Mouse (Mus musculus) neutrophil, adult 5-6 weeks (primary cell): ENCODE measurements around the gene Tdo2. TPM values are rescaled to one million over a fixed set of nuclear protein-coding genes. Genes with fewer than 3 reads are reported as not detected.

Experiments used
- ATAC-seq: fragments of 151-379, 151-347 bp; 2 replicates; pipeline ENCODE4 v1.8.0; 2017; ENCODE audit warnings: mild to moderate bottlenecking, moderate TSS enrichment; ENCODE audit not compliant: insufficient number of reproducible peaks, poor library complexity, low FRiP score, severe bottlenecking; ENCODE audit errors: extremely low read depth
- total RNA-seq: library from RNA; stranded (forward); fragments of 200-1000 nt; gene quantifications from 2 replicates; pipeline ENCODE4 v1.2.3, GENCODE M21; 2017

Tdo2 gene
- total RNA-seq, 1 experiment from 2014 or later, result not detected

DNA sequence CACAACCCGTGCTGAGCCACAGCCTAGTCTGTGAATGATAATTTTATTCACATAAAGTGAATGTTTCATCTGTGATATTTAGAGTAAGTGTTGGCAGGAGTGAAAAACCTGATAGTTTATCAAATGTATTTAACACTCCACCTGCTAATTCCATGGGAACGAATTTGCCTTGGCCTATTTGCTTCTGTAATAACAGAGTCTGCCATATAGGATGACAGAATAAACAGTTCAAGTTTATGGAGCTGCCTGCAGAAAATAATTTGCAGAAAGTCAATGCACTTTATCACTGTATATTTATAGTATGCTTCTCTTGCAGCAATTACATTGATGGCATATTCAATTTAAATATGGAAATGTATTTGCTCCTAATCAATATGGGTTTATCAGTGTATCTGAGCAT is 24.2 kb downstream of the Tdo2 start:
- no peak for ATAC-seq

DNA sequence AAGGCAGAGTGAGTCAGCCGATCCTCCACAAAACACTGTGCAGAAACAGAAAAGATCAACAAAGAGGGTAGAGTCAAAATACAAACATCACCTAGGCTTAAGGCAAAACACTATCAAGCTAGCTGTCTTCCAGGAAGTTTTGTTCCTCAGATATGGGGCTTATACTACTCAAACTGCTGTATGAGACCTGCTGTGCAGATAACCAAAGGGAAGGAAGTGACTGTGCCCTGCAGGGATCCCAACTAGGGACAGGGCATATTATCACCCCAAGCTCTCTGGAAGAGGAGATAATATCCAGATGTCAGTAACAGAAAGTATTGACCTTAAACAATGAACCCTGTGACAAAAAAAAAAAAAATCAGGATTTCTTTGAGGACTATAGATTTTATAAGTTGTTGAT is 27.0 kb downstream of the Tdo2 start:
- no peak for ATAC-seq

DNA sequence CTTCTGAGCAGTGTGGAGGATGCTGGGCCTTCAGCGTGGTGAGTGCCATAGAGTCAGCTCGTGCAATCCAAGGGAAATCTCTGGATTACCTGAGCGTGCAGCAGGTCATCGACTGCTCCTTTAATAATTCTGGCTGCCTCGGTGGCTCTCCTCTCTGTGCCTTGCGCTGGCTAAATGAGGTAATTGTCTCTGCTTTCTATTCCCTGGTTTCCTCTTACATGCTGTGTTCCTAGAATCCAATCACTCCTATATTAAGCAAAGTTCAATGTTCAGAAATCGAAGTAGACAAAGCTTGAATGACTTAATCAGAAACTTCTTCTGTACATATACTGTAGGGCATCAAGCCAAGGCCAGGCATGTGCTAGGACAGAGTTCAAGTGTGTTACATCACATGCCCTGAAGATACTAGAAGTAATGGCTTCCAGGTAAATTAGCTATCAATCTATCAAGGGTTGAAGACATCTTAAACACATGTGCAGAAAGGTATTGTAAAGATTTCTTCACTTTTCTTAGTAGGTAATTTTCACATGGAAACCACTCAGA is 31.1 kb downstream of the Tdo2 start:
- ATAC-seq, result no peak

DNA sequence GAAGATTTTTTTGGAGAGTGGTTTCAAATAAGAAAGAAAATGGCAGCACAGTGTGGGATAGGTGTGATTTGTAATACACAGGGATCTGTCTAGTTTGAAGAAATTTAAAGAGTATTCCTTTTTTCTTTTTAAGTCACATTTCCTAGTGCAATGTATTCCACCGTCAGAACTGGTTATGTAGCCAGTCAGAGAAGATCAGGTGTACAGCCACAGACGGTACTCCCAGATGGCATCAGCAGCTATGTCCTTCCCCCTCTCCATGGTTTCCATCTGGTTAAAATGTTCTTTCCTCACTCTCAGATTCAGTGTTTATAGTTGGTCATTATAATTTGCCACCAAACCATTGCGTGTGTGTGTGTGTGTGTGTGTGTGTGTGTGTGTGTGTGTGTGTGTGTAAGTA is 32.9 kb downstream of the Tdo2 start:
- no peak for ATAC-seq

DNA sequence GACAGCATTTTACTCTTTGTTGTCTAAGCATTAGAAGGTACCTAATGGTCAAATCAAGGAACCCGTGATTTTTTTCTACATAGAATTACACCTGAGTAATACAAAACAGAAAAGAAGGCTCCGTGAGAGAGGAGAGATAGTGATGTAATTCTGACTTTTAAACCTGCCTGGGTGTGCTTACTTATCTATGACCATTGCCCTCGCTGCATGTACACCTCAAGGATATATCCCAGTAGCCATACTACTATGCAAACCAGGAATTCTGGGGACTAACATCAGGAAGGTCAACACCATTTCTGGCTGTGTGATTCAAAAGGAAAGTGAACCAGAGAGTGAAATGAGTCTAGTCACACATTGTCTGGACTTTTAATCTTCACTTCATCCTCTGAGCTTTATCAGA is 33.7 kb downstream of the Tdo2 start:
- ATAC-seq, result no peak

DNA sequence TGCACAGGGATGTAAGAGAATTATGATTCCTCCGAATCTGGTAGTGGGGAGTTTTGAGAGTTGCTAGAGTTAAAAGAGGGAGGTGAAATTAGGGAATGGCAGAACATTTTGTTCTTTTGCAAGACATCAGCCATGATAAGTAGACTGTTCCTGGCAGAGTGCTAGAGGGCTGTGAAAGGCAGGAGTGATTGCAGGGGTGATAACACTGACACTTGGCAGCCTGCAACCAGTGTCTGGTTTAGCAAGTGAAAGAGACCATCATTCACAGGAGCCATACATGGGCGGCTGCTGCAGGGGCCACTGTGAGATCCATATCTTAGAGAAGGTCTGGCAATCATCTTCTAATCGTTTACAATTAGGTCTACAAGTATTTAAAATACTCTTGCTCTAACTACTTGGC is 37.1 kb downstream of the Tdo2 start:
- ATAC-seq, result no peak

DNA sequence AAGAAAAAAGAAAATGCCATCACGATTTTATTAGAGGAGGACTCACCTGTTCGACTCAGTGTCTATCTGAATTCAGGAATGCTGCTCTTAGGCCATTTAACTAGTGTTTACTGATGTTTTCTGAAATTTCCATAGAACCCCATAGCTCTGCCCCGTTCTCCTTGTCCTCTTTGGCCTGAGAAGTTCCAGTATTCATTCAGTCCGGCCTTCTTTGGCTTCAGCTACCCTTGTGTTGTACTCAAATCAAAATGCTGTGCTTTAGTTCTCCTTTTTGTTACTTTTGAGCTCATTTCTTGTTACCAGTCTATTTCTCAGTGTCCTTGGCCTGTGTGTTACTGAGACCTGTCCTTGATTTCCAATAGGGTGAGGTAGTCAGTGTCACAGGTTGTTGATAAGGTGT is 42.7 kb downstream of the Tdo2 start:
- no peak for ATAC-seq

DNA sequence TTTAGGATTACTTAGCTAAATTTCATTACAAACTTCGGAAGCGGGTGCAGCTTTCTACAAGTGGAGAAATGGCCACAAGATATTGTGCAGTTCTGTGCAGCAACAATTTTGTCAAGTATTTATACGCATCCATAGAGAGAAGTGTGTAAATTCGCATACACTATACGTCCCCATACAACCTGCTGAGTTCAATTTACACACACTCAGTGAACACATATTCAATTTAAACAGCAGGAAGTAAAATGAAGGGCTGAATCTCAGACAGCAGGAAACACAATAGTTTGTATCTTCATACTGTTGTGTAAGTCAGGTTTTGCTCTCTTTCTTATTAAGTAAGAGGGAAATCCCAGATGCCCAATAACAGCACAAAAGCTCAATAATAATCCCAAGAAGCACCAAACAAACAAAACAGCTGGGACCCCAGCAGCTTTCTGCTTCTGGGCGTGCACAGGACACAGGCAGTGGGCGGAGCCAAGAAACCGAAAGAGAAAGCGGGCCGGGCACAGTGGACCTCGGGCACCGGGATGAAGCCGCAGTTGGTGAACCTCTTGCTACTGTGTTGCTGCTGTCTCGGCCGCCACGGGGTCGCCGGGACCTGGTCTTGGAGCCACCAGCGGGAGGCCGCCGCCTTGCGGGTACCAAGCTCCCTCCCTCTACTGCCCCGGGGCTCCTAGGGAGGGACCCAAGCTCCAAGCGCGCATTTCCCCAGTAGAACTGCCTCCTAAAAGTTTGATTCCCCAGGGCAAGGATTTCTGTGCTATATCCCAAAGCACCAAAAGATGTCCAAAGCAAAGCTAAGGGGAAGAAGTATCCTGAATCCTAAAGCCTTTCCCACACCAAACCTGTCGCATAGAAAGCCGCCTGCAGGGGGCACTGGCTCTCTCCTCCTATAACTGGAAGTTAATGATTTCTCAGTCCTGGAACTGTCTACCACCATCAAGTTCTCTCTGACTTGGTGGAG is 43.6 kb downstream of the Tdo2 start, which contains the start of gene Ctso:
TSS of gene Ctso (plus strand) at position 461 of the 961 bp plus-strand sequence.
- ATAC-seq, result peak; percentile 84

DNA sequence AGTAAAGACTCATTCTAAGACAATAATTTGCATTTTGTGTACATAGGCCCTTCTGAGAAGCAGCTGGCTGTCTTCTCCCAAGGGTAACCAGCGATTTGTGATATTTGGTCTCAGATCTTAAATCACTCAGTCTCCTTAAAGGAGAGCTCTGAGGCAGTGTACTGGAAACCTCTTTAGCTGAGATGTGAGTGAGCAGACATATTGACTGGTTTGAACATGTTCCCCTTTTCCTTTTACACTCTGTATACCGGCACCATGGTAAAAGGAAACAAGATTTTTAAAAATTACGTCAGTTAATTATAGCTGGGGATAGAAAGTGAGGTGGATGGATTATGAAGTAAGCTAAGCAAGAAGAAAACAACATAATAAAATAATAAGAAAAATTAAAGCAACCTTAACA is 44.3 kb downstream of the Tdo2 start:
- no peak for ATAC-seq

DNA sequence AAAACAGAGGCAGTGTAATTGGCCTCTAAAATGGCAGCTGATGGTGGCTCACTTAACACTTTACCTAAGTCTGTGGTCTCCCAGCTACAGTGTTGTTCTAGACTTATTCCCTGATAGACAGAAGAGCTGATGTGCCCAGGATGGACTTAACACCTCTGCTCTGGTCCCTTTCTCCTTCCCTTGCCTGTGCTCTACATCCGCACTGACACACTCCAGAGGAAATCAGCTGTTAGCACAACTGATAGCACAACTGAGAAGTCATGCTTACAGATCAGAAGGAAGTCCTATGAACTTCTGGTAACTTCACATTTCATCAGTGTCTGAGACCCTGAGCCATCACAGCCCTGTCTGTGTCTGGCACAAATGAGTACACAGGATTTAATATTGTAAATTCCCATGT is 46.9 kb downstream of the Tdo2 start:
- no peak for ATAC-seq

DNA sequence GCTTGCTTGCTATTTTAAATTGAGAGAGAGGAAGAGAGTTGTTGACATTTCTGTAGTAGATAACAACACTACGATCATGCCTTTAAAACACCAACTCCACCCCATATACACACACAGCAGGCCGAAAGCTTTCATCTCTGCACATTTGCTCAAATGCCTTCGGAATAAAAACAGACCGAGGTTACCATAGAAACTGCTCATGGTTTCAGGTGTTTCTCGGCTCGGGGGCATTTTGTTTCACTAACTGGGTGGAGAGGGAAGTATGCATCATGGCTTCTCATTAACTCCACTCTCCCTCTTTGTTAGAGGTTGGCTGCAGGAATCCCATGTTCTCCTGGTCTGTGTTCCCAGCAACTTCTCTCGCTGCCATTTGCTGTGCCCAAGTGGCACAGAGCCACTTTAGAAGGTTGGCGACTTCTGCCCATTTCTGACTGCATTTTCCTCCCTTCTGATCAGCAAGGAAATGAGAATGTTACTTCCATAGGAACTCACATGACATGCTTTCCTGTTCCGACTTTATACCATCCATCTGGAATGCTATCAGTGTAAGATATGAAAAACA is 49.2 kb downstream of the Tdo2 start:
- ATAC-seq, result peak; percentile 56

DNA sequence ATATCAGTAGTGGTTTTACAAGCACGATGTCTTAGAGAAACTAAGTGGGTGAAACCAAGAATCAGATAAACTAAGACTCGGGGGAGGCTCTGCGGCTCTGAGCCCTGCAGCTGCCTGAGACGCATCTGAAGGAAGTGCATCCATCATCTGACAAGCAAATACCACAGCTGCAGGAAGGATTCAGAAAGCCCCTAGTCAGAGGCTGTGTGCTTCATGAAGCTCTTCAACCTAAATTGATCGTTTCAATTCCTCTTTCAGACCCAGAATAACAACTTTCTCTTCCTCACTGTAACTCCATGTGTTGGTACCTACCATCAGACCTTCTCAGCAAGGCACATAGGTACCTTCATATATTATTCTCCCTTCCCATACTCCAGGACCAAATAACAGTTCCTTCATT is 50.1 kb downstream of the Tdo2 start:
- ATAC-seq, result peak; percentile 89

DNA sequence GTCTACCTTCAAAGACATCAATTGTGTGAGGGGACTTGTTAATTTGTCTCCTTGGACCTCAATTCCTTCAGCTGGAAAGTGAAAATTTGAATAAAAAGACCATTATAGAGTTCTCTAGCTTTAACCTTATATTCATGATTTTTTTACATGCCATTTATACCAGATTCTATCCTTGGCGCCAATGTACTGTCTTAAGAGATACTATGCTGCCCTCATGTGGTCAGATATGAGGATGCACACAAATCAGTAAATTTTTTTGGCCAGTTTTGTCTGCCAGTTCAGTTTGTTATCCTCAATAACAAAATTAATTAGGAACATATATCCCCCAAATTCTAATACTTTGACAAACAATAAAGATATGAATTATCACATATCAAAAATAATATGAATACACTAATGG is 51.1 kb downstream of the Tdo2 start:
- ATAC-seq, result peak; percentile 44; the same call in 1 of the 2 replicates

DNA sequence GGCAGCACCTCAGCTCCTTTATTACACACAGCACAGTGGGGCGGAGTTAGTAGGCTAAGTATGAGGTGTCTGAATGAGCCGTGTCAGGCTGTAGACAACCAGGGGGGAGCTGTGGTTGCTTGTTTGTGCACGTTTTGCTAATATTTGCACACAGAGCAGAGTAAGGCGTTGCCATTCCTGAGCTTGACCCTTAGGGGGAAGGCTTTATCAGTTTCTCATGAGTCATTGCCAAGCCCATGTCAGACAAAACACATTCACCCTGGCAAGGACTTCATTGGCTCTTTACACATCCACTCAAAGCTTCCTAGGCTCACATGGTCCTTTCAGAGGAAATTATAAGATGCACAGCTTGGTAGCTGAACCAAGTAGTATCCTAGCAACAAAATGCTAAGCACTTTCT is 53.1 kb downstream of the Tdo2 start:
- no peak for ATAC-seq

DNA sequence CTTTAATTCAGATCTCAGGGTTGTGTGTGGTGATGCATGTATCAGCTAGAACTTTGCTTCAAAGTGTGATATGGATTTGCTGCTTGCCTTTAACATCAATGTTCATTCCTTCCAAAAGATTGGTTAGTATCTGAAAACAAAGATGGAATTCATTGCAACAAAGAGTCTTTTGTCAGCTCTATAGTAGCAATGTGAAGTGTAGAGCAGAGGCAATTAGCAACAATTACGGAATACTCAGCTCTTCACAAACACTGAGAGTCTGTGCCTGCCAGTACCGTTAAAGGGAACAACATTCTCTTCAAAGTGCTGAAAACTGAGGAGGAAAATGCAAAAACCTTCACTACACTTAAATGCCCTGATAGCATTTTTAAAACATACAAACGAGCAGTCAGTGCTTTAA is 56.3 kb downstream of the Tdo2 start:
- no peak for ATAC-seq

DNA sequence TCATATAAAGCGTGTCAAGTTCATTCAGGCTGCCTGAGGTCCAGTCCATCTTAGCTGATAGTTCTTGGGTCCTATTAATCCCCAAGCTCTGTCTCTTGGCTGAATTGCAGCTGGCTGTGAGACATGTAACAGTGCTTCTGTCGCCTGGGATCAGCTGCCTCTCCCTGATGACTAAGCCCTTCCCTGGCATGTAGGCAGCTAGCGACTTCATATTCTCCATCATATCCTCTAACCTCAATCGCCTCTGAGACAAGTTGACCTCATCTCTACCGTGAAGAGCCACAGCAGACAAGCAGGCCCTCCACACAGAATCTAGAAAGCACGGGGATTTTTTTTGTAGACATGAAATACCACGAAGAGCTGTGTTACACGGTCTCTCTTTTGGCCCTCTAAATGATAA is 57.8 kb downstream of the Tdo2 start:
- no peak for ATAC-seq

DNA sequence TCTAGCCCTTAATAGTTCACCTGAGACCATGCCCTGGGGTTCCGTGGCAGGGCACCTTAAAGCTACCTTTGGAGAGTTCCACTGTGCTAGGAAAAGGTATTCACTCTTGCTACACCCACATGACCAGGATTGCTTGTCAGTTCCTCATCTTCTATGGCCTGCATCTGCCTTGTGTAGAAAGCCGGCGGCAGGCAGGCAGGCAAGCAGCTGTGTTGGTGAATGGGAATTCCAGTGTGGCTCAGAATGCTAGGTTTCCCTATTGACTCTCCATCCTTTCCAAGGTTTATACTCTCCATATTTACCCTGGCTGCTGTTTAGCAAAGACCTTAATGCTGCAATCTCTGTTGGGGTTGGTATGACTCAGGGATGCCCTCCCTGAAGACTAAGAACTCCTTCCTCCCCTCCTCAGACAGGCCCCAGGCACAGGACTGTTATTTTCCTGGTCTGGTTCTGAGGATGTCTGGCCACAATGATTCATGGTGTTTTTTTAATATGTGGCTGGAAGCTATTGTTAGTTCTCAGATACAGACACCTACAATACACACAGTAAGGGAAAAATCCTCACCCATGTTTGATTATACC is 58.6 kb downstream of the Tdo2 start:
- ATAC-seq, result no peak

DNA sequence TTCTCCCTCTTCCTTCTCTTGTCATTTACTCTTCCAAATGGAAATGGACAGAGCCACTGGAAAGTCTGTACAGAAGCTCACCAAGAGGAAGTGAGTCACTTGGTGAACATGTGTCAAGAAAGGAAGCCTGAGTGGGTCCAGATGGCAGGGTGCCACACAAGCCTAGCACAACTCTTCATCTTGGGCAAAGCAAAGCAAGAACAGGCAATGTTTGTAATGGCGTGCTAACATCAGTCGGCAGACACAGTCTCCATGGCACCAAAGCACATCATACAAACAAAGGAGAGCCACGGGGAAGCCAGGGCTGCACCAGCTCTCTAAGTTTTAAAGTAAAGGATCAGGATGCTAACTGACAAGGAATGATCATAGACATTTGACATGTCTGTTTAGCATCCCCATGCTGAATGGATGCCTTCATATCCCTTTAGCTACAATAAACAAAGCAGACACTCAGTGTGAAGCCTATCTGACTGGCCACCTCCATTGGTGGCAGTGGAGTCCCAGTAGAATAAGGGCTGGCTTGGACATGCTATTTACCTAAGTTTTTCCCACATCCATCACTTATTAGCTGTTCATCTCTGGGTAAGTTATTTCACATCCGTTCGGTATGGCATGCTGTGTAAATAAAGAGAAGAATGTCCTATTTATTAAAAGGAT is 59.8 kb downstream of the Tdo2 start:
- no peak for ATAC-seq

DNA sequence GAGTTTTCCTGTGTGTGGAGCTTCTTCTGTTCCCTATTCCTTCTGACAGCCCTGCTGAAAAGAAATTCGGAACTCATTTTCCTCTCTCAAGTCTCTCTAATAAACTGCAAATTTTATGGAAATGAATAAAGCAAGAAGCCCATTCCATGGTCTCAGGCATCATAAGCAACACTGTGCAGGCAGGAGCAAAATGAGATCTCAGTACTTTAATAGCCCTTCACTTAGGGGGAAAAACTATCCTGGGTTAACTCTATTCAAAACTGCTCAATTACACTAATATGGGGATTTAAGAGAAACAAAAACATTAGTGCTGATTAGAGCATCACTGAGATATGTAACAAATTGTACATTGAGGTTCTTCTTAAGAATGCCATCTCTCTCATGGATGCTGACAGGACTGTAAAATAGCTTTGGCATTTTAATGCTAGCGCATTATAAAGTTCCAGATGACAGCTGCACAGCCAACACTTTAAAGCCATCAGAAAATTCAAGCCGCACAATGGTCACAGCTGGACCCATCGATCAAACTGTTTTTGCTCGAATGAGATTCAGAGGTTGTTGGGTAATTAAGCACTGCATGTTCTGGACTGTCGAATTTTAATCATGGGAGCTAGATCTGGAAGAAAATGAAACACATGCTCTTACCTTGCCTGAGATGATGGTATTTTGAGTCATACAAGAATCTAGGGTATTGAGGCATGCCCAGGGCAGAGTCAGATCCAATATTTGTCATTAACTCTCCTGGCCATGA is 65.5 kb downstream of the Tdo2 start:
- ATAC-seq, result no peak
